Mouse (Mus musculus) liver, adult 2 months (tissue): ENCODE results near the gene Cckar.

Experiments used
- CTCF ChIP-seq: fragments of 200-500 bp; IDR thresholded peaks from 2 replicates; pipeline ENCODE4 v1.5.1; 2011; ENCODE audit warnings: low read depth, low read length, control low read depth
- POLR2A ChIP-seq: fragments of 200-500 bp; IDR thresholded peaks from 2 replicates; pipeline ENCODE4 v1.6.1; 2011; ENCODE audit warnings: low read length, control low read depth; ENCODE audit not compliant: insufficient read depth; ENCODE audit errors: extremely low read depth

- no peak for TF ChIP-seq CTCF
- TF ChIP-seq POLR2A: no peak
Observed at GRCm38 (mm10) chr5:53702686-53703085, 4.8 kb downstream of the Cckar start.
